Mouse (Mus musculus): Measurements from ENCODE around the gene Dusp22.

Dusp22 gene

GRCm38 (mm10) chr13:30669277-30669676 lies 9.5 kb downstream of the Dusp22 start:
- no peak for DNase-seq (ENCODE audit: extremely low spot score, low read depth, low spot score)

GRCm38 (mm10) chr13:30673878-30674277 lies 14.1 kb downstream of the Dusp22 start:
- no peak for DNase-seq (ENCODE audit: extremely low spot score, low read depth, low spot score)

- DNase-seq (ENCODE audit: extremely low spot score, low read depth, low spot score), result no peak
Measured at GRCm38 (mm10) chr13:30678822-30679221, 19.0 kb downstream of the Dusp22 start.

GRCm38 (mm10) chr13:30681866-30682265 lies 22.1 kb downstream of the Dusp22 start:
- no peak for DNase-seq (ENCODE audit: extremely low spot score, low read depth, low spot score)

GRCm38 (mm10) chr13:30682328-30682727 lies 22.5 kb downstream of the Dusp22 start:
- no peak for DNase-seq (ENCODE audit: extremely low spot score, low read depth, low spot score)

DNA sequence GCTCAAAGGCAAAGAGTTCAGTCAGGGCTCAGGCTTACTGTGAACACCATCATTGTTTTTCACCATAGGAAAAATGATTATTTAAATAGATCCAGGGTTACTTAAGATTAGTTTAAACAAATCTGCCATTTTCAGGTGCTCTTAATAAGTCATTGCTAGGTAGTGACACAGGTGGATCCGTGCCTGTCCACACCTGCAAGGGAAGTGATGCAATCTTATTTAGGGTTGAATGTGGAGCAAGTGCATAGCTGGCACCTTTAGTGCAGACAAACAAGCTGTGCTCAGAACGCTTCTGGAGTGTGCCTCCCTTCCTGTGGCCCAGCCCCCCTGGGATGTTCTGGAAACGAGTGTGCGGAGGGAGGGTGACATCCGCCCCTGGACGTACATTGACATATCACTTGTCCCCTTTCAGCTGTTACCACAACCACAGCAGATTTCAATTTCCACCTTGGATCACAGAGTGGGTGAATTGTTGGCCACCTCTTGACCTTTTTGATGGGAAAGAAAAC lies 24.9 kb downstream of the Dusp22 start:
- DNase-seq (ENCODE audit: extremely low spot score, low read depth, low spot score), result no peak

DNA sequence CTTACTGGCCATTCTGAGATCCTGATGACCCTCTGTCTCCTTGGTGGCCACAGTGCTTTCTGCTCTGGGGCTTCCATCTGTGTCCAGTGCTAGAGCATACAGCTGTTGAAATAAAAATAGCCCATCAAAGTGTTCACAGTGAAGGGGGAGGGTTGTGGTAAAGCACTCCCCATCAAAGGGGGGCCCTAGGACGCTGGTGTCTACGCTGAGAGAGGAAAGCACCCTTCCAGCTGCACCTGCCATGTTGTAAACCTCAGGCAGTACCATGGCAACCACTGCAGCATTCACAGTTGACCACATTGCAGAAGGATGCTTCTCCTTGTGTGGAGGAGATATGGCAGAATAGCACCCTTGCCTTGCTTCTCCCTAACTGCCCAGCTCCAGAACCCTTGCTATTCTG lies 26.2 kb downstream of the Dusp22 start:
- no peak for DNase-seq (ENCODE audit: extremely low spot score, low read depth, low spot score)

DNA sequence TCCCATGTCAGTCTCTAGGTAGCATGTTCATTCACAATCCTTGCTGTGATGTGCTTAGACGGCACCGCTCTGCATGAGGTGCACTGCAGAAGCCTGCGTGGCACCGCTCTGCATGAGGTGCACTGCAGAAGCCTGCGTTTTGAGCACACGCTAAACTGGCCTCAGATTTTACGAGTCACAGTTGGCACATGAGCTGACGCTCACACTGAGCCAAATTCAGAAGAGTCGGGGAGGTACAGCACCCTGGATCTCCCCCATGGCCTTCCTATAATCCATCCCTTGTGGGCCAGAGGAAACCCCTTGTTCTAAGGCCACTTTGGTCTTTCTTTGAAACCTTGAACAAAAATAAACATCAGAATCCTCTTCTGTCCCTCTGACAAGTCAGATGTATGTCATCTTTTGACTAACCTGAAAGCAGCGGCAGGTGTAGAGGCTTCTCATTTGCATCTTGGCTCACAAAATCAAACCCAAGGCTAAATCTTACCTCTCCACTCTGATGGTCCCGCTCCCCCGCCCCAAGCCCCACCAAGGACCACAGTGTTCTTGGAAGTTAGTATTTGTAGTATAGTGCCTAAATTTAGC lies 28.3 kb downstream of the Dusp22 start:
- no peak for DNase-seq (ENCODE audit: extremely low spot score, low read depth, low spot score)

DNA sequence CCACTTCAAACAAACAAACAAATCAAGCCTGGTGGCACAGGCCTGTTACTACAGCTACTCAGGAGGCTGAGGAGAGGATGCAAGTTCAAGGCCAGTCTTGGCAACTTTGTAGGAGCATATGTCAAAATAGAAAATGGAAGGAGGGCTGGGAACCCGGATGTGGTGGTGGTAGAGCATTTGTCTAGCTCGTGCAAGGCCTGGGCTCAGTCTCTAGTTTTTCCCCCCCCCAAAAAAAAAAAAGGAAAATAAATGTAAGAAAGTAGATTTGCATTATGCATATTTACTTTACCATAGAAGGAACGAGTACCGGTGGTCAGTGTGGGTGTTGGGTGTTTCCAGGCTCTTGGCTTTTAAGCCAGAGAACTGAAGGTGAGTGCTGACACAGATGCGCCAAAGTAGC lies 29.7 kb downstream of the Dusp22 start:
- DNase-seq (ENCODE audit: extremely low spot score, low read depth, low spot score), result no peak

GRCm38 (mm10) chr13:30691441-30692292 lies 31.9 kb downstream of the Dusp22 start:
- no peak for DNase-seq (ENCODE audit: extremely low spot score, low read depth, low spot score)

- no peak for DNase-seq (ENCODE audit: extremely low spot score, low read depth, low spot score)
Measured at GRCm38 (mm10) chr13:30692644-30693385, 33.0 kb downstream of the Dusp22 start.

DNA sequence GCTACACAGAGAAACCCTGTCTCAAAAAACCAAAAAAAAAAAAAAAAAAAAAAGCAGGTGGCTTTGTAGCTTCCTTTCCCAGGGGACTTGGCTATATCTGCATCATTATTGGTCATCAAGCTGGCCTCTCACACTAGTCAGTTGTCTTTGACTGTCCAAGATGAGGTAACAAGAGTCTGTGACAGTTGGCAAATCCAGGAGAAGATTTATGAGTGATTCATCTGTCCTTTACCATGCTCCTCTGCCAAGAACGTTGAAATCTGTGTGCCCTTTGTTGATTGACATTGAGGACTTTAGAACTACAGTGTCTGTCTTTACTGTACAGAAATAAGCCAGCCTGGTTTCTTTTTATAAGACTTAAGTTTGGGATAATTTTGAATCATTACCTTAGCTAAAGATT lies 35.4 kb downstream of the Dusp22 start:
- DNase-seq (ENCODE audit: extremely low spot score, low read depth, low spot score), result no peak

- no peak for DNase-seq (ENCODE audit: extremely low spot score, low read depth, low spot score)
Measured at GRCm38 (mm10) chr13:30695890-30696289, 36.1 kb downstream of the Dusp22 start.

GRCm38 (mm10) chr13:30697880-30698279 lies 38.1 kb downstream of the Dusp22 start:
- DNase-seq (ENCODE audit: extremely low spot score, low read depth, low spot score), result no peak

DNA sequence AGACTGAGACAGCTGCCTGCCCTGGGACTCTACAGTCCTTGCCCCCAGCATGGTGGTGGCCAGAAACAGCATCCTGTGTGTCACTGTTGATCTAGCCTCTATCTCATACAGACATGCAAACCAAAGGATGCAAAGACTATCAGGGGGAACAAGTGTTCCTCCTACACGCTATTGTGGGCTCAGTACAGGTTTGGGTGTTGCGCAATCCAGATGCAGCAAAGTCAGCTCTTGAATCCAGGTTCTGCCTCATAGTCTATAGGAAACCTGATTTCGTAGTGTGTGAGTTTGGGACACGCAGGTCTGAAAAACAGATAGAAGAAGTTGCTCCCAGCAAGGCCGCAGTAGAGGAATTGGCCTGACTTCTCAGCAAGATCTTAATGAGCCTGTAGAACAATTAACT lies 42.9 kb downstream of the Dusp22 start:
- no peak for DNase-seq (ENCODE audit: extremely low spot score, low read depth, low spot score)

DNA sequence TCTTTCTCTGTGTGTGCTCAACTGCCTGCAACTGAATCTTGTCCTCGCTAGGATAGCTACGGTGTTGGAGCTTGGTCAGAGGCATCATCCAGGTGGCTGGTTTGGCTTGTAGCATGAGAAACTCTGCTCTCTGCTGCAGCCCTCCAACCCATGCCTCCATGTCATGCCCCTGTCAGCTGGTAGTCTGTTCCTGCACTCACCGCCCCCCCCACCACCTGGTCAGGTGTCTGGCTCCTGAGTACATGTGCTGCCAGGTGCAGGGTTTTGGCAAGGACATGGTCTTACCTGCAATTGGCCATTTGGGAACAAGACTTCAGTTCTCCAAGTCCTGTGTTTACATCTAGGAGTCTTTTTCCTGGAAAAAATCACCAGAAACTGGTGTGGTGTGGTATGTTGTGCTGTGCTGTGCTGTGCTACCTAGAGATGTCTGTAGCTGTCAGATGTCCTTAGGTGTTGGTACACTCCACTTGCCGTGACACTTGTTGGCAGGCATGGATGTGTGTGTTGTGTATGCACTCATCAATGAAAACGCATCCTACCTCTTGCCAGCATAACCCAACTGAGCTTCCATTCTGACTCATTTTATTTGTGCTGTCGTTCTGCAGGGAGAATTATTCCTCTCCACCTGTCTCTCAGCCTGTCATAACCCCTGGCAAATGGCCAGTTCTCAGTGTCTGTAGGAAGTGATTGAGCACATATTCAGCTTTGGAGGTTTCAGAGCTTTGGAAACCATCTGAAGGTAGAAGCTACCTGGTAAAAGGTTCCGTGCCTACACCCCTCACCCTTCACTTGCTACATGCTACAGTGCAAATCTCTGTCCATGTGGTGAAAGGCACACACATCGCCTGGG lies 44.7 kb downstream of the Dusp22 start:
- no peak for DNase-seq (ENCODE audit: extremely low spot score, low read depth, low spot score)

GRCm38 (mm10) chr13:30711066-30711465 lies 51.3 kb downstream of the Dusp22 start:
- no peak for DNase-seq (ENCODE audit: extremely low spot score, low read depth, low spot score)

GRCm38 (mm10) chr13:30711711-30712110 lies 51.9 kb downstream of the Dusp22 start:
- DNase-seq (ENCODE audit: extremely low spot score, low read depth, low spot score), result no peak

DNA sequence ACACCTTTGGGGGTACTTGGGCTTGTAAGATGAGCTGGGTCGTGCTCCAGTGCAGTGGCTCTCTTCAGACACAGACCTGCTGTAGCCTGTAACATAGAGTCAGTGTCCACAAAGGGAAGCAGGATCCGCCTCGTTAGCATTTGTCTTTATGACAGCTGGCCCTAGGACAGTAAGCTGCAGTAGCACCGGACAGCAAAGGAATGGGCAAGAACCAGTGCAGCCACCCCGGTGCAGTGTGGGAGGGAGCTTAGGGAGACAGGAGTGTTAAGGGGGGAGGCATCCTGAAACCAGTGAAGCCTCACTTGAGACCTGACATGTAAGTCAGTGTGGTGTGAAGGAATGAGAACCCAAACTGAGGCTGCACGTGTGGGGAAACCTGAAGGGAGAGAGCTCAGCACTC lies 52.5 kb downstream of the Dusp22 start:
- DNase-seq (ENCODE audit: extremely low spot score, low read depth, low spot score), result no peak

DNA sequence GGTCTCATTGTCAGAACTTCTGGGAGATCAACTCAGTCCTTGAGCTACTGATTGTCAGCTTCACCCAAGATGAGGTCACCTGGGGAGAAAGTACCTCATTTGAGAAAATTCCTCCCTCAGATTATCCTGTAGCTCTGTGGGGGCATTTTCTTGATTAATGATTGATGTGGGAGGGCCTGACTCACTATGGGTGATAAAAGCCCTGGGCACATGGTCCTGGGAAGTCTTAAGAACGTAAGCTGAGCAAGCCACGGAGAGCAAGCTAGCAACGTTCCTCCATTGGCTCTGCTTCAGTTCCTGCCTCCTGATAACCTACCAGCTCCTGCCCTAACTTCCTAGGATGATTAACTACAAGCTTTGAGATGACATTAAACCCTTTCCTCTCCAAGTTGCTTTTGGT lies 53.8 kb downstream of the Dusp22 start:
- no peak for DNase-seq (ENCODE audit: extremely low spot score, low read depth, low spot score)

DNA sequence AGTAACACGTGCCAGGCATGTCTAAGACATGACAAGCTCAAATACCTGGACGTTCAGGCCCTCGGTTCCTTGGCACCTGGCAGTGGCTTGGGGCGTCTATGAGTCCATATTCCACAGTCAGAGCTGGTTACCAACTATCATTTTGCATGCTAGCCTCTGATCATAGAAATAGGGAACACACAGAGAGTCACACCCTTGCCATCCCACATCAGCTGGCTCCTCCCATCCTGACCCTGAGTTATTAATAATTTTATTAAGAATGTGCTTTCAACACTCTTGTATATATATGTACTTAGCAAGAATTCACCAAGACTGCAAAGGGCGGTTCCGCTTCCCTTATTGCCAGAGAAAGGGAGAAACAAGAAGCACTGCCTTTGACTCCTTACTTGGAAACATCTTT lies 54.8 kb downstream of the Dusp22 start:
- DNase-seq (ENCODE audit: extremely low spot score, low read depth, low spot score), result no peak

Measured in hindlimb bud, embryonic 11.5 days (tissue).